Mouse (Mus musculus) urinary bladder, postnatal 25 days (tissue): ENCODE results near the gene Mapk10.

Experiments used
- DNase-seq: peaks from one replicate; pipeline ENCODE4 v3.0.0; 2022; ENCODE audit warnings: low spot score

Mapk10 gene

DNA sequence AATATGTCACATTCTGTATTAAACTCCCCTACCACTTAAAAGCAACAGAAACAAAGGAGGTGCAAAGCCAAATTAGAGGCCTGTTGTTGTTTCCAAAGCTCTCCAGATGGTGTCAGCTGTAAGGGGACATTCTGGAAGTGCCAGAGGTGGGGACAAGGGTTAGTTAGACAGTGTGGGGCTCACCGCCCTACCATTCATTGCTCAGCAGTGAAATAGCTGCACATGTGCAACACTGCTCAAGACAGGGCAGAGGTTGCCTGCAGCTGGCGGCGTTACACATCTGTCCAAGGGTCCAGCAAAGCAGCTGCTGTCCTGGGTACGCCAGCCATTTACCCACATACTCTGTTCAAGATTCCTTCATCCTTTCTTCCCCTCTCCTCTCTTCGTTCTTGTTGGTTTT is 342.9 kb downstream of the Mapk10 start:
- no peak for DNase-seq

DNA sequence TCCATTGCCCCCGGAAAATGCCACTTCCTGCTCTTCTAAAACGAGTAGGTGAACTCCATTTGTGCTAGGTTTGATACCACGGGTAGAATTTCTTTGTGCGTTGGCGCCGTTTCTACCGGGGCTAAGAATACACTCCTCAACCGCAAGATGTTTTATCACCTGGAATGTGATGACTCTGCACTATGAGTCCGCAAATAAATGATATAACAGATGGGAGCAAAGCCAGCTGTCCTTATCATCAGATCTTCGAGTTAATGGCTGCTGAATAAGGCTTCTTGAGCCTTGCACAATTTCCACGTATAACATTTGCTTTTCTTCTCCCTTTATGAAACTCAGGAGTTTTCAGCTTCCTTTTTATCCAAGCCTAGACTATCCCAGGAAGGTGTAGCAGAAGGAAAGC is 351.4 kb downstream of the Mapk10 start:
- no peak for DNase-seq

DNA sequence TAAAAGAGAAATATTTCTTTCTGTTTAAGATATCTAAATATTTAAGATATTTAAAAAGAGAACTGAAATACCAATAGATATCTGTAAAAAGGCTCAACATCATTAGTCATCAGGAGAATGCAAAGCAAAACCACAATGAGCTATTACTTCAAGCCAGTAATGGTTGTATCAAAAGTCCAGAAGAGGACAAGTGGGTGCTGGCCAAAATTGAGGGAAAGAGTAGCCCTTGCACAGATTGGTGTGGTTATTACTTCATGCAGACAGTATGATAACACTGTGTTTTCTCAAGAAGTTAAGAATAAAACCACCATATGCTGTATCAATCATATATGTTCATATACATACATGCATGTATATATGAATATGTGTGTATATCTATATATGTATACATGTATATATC is 353.1 kb downstream of the Mapk10 start:
- DNase-seq = no peak
